Mouse (Mus musculus) liver, embryonic 12.5 days (tissue): Measurements from ENCODE around the gene Stim1. TPM values are rescaled to one million over a fixed set of nuclear protein-coding genes. Genes with fewer than 3 reads are reported as not detected.
A peak's percentile ranks its signal among the peaks of the same experiment; 100 is the strongest.

Experiments
- ATAC-seq: fragments of 200-750 bp; cut with Nextera tagmentation; 2 replicates; pipeline ENCODE4 v1.8.0; 2017; ENCODE audit warnings: moderate number of reproducible peaks, mild to moderate bottlenecking, moderate library complexity
- H3K27ac ChIP-seq: fragments of 300-500 bp; sonication (generic); 2 replicates; pipeline ENCODE4 v1.5.1; 2016; ENCODE audit warnings: mild to moderate bottlenecking
- H3K27me3 ChIP-seq: fragments of 300-500 bp; sonication (generic); replicated peaks from 2 replicates; pipeline ENCODE4 v1.6.1; 2016; ENCODE audit warnings: mild to moderate bottlenecking, moderate library complexity
- H3K36me3 ChIP-seq: fragments of 300-500 bp; sonication (generic); 2 replicates; pipeline ENCODE4 v1.6.1; 2016; ENCODE audit warnings: mild to moderate bottlenecking, moderate library complexity
- H3K4me1 ChIP-seq: fragments of 300-500 bp; sonication (generic); 2 replicates; pipeline ENCODE4 v1.6.1; 2016
- H3K4me2 ChIP-seq: fragments of 300-500 bp; sonication (generic); 2 replicates; pipeline ENCODE4 v1.6.1; 2016; ENCODE audit warnings: mild to moderate bottlenecking, moderate library complexity
- H3K4me3 ChIP-seq: fragments of 300-500 bp; sonication (generic); 2 replicates; pipeline ENCODE4 v1.5.1; 2016; ENCODE audit warnings: mild to moderate bottlenecking, moderate library complexity
- H3K9ac ChIP-seq: fragments of 300-500 bp; sonication (generic); 2 replicates; pipeline ENCODE4 v1.6.1; 2016; ENCODE audit warnings: mild to moderate bottlenecking, moderate library complexity
- H3K9me3 ChIP-seq: fragments of 300-500 bp; sonication (generic); replicated peaks from 2 replicates; pipeline ENCODE4 v1.6.1; 2016; ENCODE audit warnings: mild to moderate bottlenecking, moderate library complexity
- WGBS: fragments of 180-500 bp; shearing (Covaris S2); methylation state at CpG from one replicate; pipeline ENCODE4 v1.1.7; 2016; ENCODE audit not compliant: insufficient replicate concordance; 5-methylcytosine and 5-hydroxymethylcytosine counted together
- polyA plus RNA-seq: library from polyadenylated mRNA; unstranded; fragments of >200 nt; fragmentation: Nextera tagmentation; extraction: Ambion mirVana; gene quantifications from 2 replicates; pipeline ENCODE4 v1.2.1, GENCODE M21; 2016

The Stim1 gene
- polyA plus RNA-seq, 1 experiment from 2014 or later = 19.5 TPM

- 70% methylated on average over 2 of the region's 2 CpGs for WGBS
- H3K9me3 ChIP-seq = no peaks in the 10 kb centered on the region
Measured at GRCm38 (mm10) chr7:102345893-102346292, 78.3 kb downstream of the Stim1 start.

GRCm38 (mm10) chr7:102347327-102347726 is 79.7 kb downstream of the Stim1 start:
- no peak overlapping the region for H3K4me2 ChIP-seq
- 51% methylated on average over 3 of the region's 3 CpGs for WGBS
- H3K4me1 ChIP-seq = no peaks in the 10 kb centered on the region
- H3K9ac ChIP-seq = no peak overlapping the region
- no peak overlapping the region for H3K27ac ChIP-seq
- no peaks in the 10 kb centered on the region for H3K27me3 ChIP-seq
- no peak overlapping the region for H3K4me3 ChIP-seq
- H3K9me3 ChIP-seq = no peaks in the 10 kb centered on the region
- no peaks in the 10 kb centered on the region for H3K36me3 ChIP-seq
- ATAC-seq = no peak

More at GRCm38 (mm10) chr7:102345893-102346292, 78.3 kb downstream of the Stim1 start:
- Histone ChIP-seq H3K4me2 (no peak overlapping the region), H3K27me3 (no peaks in the 10 kb centered on the region), H3K27ac (no peak overlapping the region), H3K4me1 (no peaks in the 10 kb centered on the region), H3K9ac (no peak overlapping the region), H3K36me3 (no peaks in the 10 kb centered on the region), H3K4me3 (no peak overlapping the region)
- ATAC-seq = no peak

DNA sequence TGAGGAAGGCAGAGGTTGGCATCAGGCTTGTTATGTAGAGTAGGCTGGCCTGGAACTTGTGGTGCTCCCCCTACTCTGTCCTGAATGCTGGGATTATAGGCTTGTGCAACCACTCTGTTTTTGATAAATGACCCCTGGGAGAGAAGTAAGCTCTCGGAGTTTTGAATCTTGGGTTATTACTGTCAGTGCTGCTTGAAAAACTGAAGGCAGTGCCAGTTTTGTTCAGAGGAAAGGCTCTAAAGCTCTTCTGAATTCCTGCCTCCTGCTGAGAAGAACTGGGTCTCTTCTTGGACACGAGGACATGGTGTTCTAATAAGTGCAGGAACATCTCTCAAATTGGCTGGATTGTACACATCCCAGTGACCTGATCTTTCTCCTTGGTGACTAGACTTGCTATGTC is 81.1 kb downstream of the Stim1 start:
- Histone ChIP-seq H3K27me3 (no peaks in the 10 kb centered on the region), H3K4me2 (no peak overlapping the region), H3K4me1 (no peaks in the 10 kb centered on the region), H3K27ac (no peak overlapping the region), H3K4me3 (no peak overlapping the region), H3K9ac (no peak overlapping the region), H3K9me3 (no peaks in the 10 kb centered on the region), H3K36me3 (no peaks in the 10 kb centered on the region)
- ATAC-seq = no peak
- 78% methylated on average over 2 of the region's 2 CpGs for WGBS

DNA sequence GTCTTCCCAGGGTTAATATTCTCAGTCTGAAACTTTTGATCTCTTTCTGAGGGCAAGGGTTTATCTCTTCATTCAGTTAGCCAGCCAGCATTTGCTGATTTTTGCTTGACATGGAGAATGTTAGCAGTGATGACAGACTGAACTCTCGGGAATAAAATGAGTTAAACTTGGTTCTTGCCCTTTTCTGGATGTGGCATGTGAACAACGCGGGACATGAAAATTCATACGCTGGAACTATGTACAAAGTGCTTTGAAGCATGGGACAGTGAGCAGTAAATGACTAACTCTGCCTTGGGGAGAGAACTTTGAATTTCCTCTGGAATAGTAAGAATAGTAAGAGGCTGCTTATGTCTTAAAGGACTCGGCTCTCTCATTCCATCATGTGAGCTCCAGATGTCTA is 81.6 kb downstream of the Stim1 start:
- no peak overlapping the region for H3K9ac ChIP-seq
- WGBS = 78% methylated on average over 5 of the region's 5 CpGs
- H3K9me3 ChIP-seq = no peaks in the 10 kb centered on the region
- no peaks in the 10 kb centered on the region for H3K36me3 ChIP-seq
- ATAC-seq = no peak
- no peak overlapping the region for H3K27ac ChIP-seq
- H3K4me1 ChIP-seq = no peaks in the 10 kb centered on the region
- H3K27me3 ChIP-seq = no peaks in the 10 kb centered on the region
- H3K4me3 ChIP-seq = no peak overlapping the region
- H3K4me2 ChIP-seq = no peak overlapping the region

DNA sequence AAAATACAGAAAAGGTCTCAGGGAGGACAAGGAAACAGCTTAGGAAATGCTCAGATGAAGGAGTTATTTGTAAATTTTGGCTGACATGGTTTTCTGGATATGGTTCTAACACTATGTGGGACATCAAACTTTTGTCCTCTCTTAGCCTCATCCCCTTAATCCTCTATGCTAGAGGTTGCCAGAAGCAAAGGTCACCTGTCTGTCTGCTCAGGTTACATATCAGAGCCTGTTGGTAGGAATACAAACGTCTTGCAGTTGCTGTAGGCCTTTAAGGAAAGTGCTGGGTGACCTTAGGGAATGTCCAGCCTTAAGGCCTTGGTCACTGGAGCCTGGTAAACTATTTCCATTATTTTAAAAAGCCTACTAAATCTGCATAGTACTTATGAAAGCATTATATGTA is 85.8 kb downstream of the Stim1 start:
- Histone ChIP-seq H3K4me1 (no peaks in the 10 kb centered on the region), H3K9me3 (no peaks in the 10 kb centered on the region), H3K36me3 (no peaks in the 10 kb centered on the region; the same call in 1 of the 2 replicates), H3K4me3 (no peak overlapping the region), H3K4me2 (no peak overlapping the region), H3K27me3 (no peaks in the 10 kb centered on the region), H3K9ac (no peak overlapping the region), H3K27ac (no peak overlapping the region)
- 25% methylated on average over 1 of the region's 1 CpGs for WGBS
- ATAC-seq = no peak

- Histone ChIP-seq H3K9ac (no peak overlapping the region), H3K9me3 (no peaks in the 10 kb centered on the region), H3K4me3 (no peak overlapping the region), H3K36me3 (no peaks in the 10 kb centered on the region; the same call in 1 of the 2 replicates), H3K4me1 (no peaks in the 10 kb centered on the region), H3K27ac (no peak overlapping the region), H3K27me3 (no peaks in the 10 kb centered on the region), H3K4me2 (no peak overlapping the region)
- WGBS = 73% methylated on average over 3 of the region's 3 CpGs
- ATAC-seq = no peak
Measured at GRCm38 (mm10) chr7:102358124-102358523, 90.5 kb downstream of the Stim1 start.

DNA sequence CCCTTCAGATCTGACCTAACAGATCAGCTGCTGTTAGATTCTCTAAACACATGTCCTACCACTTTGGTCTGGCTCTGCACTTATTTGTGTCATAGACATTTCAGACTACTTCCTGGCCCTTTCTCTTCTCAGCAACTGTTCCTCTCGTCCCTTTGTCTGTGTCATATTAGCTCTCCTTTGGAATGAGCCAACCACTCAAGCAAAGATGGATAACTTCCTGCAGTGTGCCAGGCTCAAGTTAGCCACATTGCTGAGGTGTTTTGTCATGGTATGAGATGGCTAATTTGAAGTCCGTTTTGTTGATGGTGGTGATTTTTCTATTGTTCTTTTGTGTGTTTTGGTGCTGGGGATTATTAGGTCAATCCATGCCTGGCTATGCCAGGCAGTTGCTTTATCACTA is 93.7 kb downstream of the Stim1 start:
- H3K9me3 ChIP-seq = no peaks in the 10 kb centered on the region
- no peak overlapping the region for H3K4me3 ChIP-seq
- no peaks in the 10 kb centered on the region for H3K36me3 ChIP-seq
- no peak for ATAC-seq
- H3K9ac ChIP-seq = no peak overlapping the region
- no peaks in the 10 kb centered on the region for H3K27me3 ChIP-seq
- no peaks in the 10 kb centered on the region for H3K4me1 ChIP-seq
- WGBS = 51% methylated on average over 2 of the region's 2 CpGs
- H3K4me2 ChIP-seq = no peak overlapping the region
- H3K27ac ChIP-seq = no peak overlapping the region

DNA sequence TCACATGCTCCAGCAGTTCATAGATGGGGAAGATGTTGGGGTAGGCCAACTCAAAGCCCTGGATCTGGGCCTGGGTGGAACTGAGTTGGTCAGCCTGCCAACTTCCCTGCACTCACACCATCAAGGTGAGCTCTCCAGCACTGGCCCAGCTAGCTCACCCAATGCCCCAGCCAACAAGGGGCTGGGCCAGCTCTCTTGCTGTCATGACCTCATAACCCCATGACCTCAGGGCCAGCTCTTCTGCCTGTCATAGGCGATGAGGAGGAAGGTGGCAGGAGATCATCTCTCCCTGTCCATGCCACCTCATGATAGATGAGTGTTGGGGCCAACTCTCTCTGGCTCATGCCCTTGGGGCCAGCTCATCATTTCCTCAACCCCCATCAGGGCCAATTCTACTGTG is 96.2 kb downstream of the Stim1 start:
- Histone ChIP-seq H3K27ac (no peak overlapping the region), H3K4me3 (no peak overlapping the region), H3K4me2 (no peak overlapping the region), H3K4me1 (0 out of 2 replicates have a peak, but pooled peaks cover 3% of the 10 kb centered on the region), H3K36me3 (no peaks in the 10 kb centered on the region), H3K27me3 (no peaks in the 10 kb centered on the region), H3K9ac (no peak overlapping the region), H3K9me3 (no peaks in the 10 kb centered on the region)
- 91% methylated on average over 1 of the region's 1 CpGs for WGBS
- no peak for ATAC-seq

- Histone ChIP-seq H3K9me3 (no peaks in the 10 kb centered on the region), H3K4me2 (no peak overlapping the region), H3K36me3 (no peaks in the 10 kb centered on the region), H3K4me3 (no peak overlapping the region), H3K4me1 (peaks cover 27% of the 10 kb centered on the region), H3K27me3 (no peaks in the 10 kb centered on the region), H3K9ac (no peak overlapping the region), H3K27ac (no peak overlapping the region)
- no peak for ATAC-seq
- 48% methylated on average over 4 of the region's 4 CpGs for WGBS
Measured at GRCm38 (mm10) chr7:102369661-102370060, 102.1 kb downstream of the Stim1 start.

DNA sequence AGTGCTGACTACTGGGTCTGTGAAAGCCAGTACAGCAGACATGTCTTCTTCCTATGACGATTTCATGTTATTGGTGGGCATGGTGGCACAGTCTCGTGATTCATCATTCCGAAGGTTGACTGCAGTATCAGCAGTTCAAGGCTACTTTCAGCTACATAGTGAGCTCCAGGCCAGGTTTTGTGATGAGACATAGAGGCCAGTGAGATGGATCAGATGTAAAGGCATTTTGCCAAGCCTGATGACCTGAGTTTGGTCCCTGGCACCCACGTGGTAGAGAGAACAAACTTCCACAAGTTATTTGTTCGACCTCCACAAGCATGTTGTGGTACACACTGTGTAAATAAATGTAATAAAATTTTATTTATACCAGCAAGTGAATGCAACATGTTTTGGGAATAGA is 102.9 kb downstream of the Stim1 start:
- H3K4me3 ChIP-seq = no peak overlapping the region
- H3K27me3 ChIP-seq = no peaks in the 10 kb centered on the region
- no peaks in the 10 kb centered on the region for H3K36me3 ChIP-seq
- peaks cover 27% of the 10 kb centered on the region for H3K4me1 ChIP-seq
- ATAC-seq = no peak
- no peak overlapping the region for H3K4me2 ChIP-seq
- H3K9ac ChIP-seq = no peak overlapping the region
- no peak overlapping the region for H3K27ac ChIP-seq
- 77% methylated on average over 5 of the region's 5 CpGs for WGBS
- H3K9me3 ChIP-seq = no peaks in the 10 kb centered on the region

- Histone ChIP-seq H3K27me3 (no peaks in the 10 kb centered on the region), H3K27ac (peak overlapping the region; percentile 68), H3K4me3 (no peak overlapping the region), H3K9me3 (no peaks in the 10 kb centered on the region), H3K9ac (0 out of 2 replicates have a peak overlapping the region, but pooled peaks have one; percentile 31), H3K4me1 (peaks cover 24% of the 10 kb centered on the region), H3K4me2 (peak overlapping the region; percentile 52), H3K36me3 (no peaks in the 10 kb centered on the region)
- ATAC-seq = peak; percentile 98
- WGBS = 33% methylated on average over 3 of the region's 3 CpGs
Measured at GRCm38 (mm10) chr7:102373382-102374072, 105.9 kb downstream of the Stim1 start.

DNA sequence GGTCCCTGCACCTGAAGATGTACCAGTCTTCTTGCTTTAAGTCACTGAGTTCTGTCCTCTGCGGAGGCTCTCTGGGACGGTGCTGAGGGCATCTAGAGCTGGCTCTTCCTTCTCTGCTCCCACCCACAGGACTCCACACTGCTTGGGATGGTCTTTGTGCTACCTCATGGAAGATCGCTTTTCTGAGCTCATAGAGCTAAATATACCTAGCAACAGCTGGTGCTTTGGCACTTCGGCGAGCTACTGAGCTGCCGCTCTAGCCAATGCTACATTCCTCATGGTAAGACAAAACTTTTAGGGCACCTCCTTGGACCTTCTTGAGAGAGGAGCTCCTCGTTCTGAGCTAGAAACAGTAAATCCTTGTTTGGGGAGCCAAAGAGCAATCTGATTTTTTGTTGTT is 115.6 kb downstream of the Stim1 start:
- no peaks in the 10 kb centered on the region for H3K36me3 ChIP-seq
- H3K27ac ChIP-seq = no peak overlapping the region
- H3K4me3 ChIP-seq = no peak overlapping the region
- peaks cover 7% of the 10 kb centered on the region for H3K4me1 ChIP-seq
- no peaks in the 10 kb centered on the region for H3K27me3 ChIP-seq
- no peak overlapping the region for H3K9ac ChIP-seq
- H3K4me2 ChIP-seq = no peak overlapping the region
- ATAC-seq = no peak
- WGBS = 83% methylated on average over 7 of the region's 7 CpGs
- H3K9me3 ChIP-seq = no peaks in the 10 kb centered on the region

DNA sequence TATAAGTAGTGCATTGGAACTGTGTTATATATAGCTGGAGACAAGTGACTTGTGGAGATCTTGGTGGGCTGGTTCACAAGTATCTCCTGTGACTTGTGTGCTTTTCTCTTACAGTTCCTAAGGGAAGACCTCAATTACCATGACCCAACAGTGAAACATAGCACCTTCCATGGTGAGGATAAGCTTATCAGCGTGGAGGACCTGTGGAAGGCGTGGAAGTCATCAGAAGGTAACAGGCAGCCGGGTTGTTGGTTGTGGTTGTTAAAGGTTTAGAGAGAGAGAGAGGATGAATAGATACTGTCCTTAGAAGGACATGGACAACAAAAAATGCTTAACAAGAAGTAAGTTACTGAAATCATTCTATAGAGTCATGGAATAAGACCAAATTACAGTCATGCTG is 118.4 kb downstream of the Stim1 start:
- no peak overlapping the region for H3K27ac ChIP-seq
- H3K4me2 ChIP-seq = no peak overlapping the region
- no peaks in the 10 kb centered on the region for H3K9me3 ChIP-seq
- 37% methylated on average over 3 of the region's 3 CpGs for WGBS
- 0 out of 2 replicates have a peak, but pooled peaks have one; percentile 51 for ATAC-seq
- H3K27me3 ChIP-seq = no peaks in the 10 kb centered on the region
- no peaks in the 10 kb centered on the region for H3K36me3 ChIP-seq
- no peak overlapping the region for H3K4me3 ChIP-seq
- H3K4me1 ChIP-seq = peaks cover 7% of the 10 kb centered on the region
- H3K9ac ChIP-seq = no peak overlapping the region
